Mouse (Mus musculus): ENCODE data around the gene Cenpt. TPM values are rescaled to one million over a fixed set of nuclear protein-coding genes. Genes with fewer than 3 reads are reported as not detected.

The Cenpt gene
- polyA plus RNA-seq (2017; shearing (Covaris generic)), result 14.2 TPM

GRCm38 (mm10) chr8:105853178-105853577 is at the start of gene Cenpt:
Gene Cenpt (minus strand): TSS chr8:105853278.

GRCm38 (mm10) chr8:105900180-105900940 is 47.3 kb upstream of the Cenpt start, which contains the start of gene Pskh1:
Gene Pskh1 (plus strand): TSS chr8:105900441.

GRCm38 (mm10) chr8:105893339-105893738 is 40.3 kb upstream of the Cenpt start, which contains the start of gene Nrn1l:
Gene Nrn1l (plus strand): TSS chr8:105893567.

GRCm38 (mm10) chr8:105880754-105881520 is 27.9 kb upstream of the Cenpt start, which contains the start of gene Edc4:
Gene Edc4 (plus strand): TSS chr8:105880881.

GRCm38 (mm10) chr8:105860143-105860981 is 7.3 kb upstream of the Cenpt start, which contains the start of gene Nutf2:
Gene Nutf2 (plus strand): TSS chr8:105860580.

GRCm38 (mm10) chr8:105854715-105855216 is 1.7 kb upstream of the Cenpt start, which contains the start of gene Thap11:
Gene Thap11 (plus strand): TSS chr8:105855132.

GRCm38 (mm10) chr8:105826861-105827848 is 25.9 kb downstream of the Cenpt start, which contains the start of the genes Ranbp10 and Tsnaxip1:
Gene Ranbp10 (minus strand): TSS chr8:105827350.
Gene Tsnaxip1 (plus strand): TSS chr8:105827731.

Other genes with a start within 250 kb of the Cenpt start
- gene Ripor1, start 248.0 kb downstream of the Cenpt start, polyA plus RNA-seq (2017; shearing (Covaris generic)), result 11.9 TPM
- 162 TPM for gene Ctcf, start 216.7 kb downstream of the Cenpt start, polyA plus RNA-seq (2017; shearing (Covaris generic))
- gene Agrp, start 215.9 kb downstream of the Cenpt start, polyA plus RNA-seq (2017; shearing (Covaris generic)), result 1.6 TPM
- gene Carmil2, start 167.0 kb downstream of the Cenpt start, polyA plus RNA-seq (2017; shearing (Covaris generic)), result 88.2 TPM
- gene Acd, start 152.2 kb downstream of the Cenpt start, polyA plus RNA-seq (2017; shearing (Covaris generic)), result 75.5 TPM
- 30.0 TPM for gene Pard6a, start 152.1 kb downstream of the Cenpt start, polyA plus RNA-seq (2017; shearing (Covaris generic))
- gene 4933405L10Rik, start 145.6 kb downstream of the Cenpt start, polyA plus RNA-seq (2017; shearing (Covaris generic)), result not detected
- gene Enkd1, start 145.1 kb downstream of the Cenpt start, polyA plus RNA-seq (2017; shearing (Covaris generic)), result 2.7 TPM
- gene Gfod2, start 94.6 kb downstream of the Cenpt start, polyA plus RNA-seq (2017; shearing (Covaris generic)), result 5.1 TPM
- gene Ranbp10, start 25.9 kb downstream of the Cenpt start, polyA plus RNA-seq (2017; shearing (Covaris generic)), result 50.6 TPM
- not detected for gene Tsnaxip1, start 25.5 kb downstream of the Cenpt start, polyA plus RNA-seq (2017; shearing (Covaris generic))
- gene Thap11, start 1.9 kb upstream of the Cenpt start, polyA plus RNA-seq (2017; shearing (Covaris generic)), result 14.2 TPM
- 12.5 TPM for gene Nutf2, start 7.3 kb upstream of the Cenpt start, polyA plus RNA-seq (2017; shearing (Covaris generic))
- gene Edc4, start 27.6 kb upstream of the Cenpt start, polyA plus RNA-seq (2017; shearing (Covaris generic)), result 74.2 TPM
- not detected for gene Nrn1l, start 40.3 kb upstream of the Cenpt start, polyA plus RNA-seq (2017; shearing (Covaris generic))
- 18.0 TPM for gene Pskh1, start 47.2 kb upstream of the Cenpt start, polyA plus RNA-seq (2017; shearing (Covaris generic))
- 0.72 TPM for gene Ctrl, start 80.6 kb upstream of the Cenpt start, polyA plus RNA-seq (2017; shearing (Covaris generic))
- 214 TPM for gene Psmb10, start 85.2 kb upstream of the Cenpt start, polyA plus RNA-seq (2017; shearing (Covaris generic))
- 0.27 TPM for gene Lcat, start 90.1 kb upstream of the Cenpt start, polyA plus RNA-seq (2017; shearing (Covaris generic))
- 13.7 TPM for gene Slc12a4, start 112.8 kb upstream of the Cenpt start, polyA plus RNA-seq (2017; shearing (Covaris generic))
- not detected for gene Dpep3, start 126.2 kb upstream of the Cenpt start, polyA plus RNA-seq (2017; shearing (Covaris generic))
- gene Dus2, start 138.1 kb upstream of the Cenpt start, polyA plus RNA-seq (2017; shearing (Covaris generic)), result 37.3 TPM
- gene Dpep2nb, start 152.7 kb upstream of the Cenpt start, polyA plus RNA-seq (2017; shearing (Covaris generic)), result not detected
- 7.9 TPM for gene Ddx28, start 158.6 kb upstream of the Cenpt start, polyA plus RNA-seq (2017; shearing (Covaris generic))
- 184 TPM for gene Nfatc3, start 205.6 kb upstream of the Cenpt start, polyA plus RNA-seq (2017; shearing (Covaris generic))